Mouse (Mus musculus) forebrain, embryonic 16.5 days (tissue): ENCODE results near the gene Gnai1. TPM values are rescaled to one million over a fixed set of nuclear protein-coding genes. Genes with fewer than 3 reads are reported as not detected.

ENCODE experiments used
- ATAC-seq: fragments of 200-750 bp; cut with Nextera tagmentation; 2 replicates; pipeline ENCODE4 v1.8.0; 2017; ENCODE audit warnings: mild to moderate bottlenecking, moderate library complexity
- H3K27ac ChIP-seq: fragments of 300-500 bp; sonication (generic); 2 replicates; pipeline ENCODE4 v1.5.1; 2014; ENCODE audit warnings: low read length, control low read depth
- H3K27me3 ChIP-seq: fragments of 300-500 bp; sonication (generic); replicated peaks from 2 replicates; pipeline ENCODE4 v1.6.1; 2014; ENCODE audit warnings: low read length; ENCODE audit not compliant: control insufficient read depth, insufficient read depth
- H3K36me3 ChIP-seq: fragments of 300-500 bp; sonication (generic); 2 replicates; pipeline ENCODE4 v1.6.1; 2014; ENCODE audit not compliant: control insufficient read depth, insufficient read depth
- H3K4me1 ChIP-seq: fragments of 300-500 bp; sonication (generic); replicated peaks from 2 replicates; pipeline ENCODE4 v1.6.1; 2014; ENCODE audit warnings: low read length; ENCODE audit not compliant: control insufficient read depth, insufficient read depth
- H3K4me2 ChIP-seq: fragments of 300-500 bp; sonication (generic); 2 replicates; pipeline ENCODE4 v1.6.1; 2014; ENCODE audit warnings: mild to moderate bottlenecking, low read length, control low read depth
- H3K4me3 ChIP-seq: fragments of 300-500 bp; sonication (generic); replicated peaks from 2 replicates; pipeline ENCODE4 v1.5.1; 2014; ENCODE audit warnings: mild to moderate bottlenecking, low read length, control low read depth
- H3K9ac ChIP-seq: fragments of 300-500 bp; sonication (generic); replicated peaks from 2 replicates; pipeline ENCODE4 v1.6.1; 2014; ENCODE audit warnings: low read depth, low read length, control low read depth
- H3K9me3 ChIP-seq: fragments of 300-500 bp; sonication (generic); 2 replicates; pipeline ENCODE4 v1.6.1; 2016; ENCODE audit warnings: low read length; ENCODE audit not compliant: control insufficient read depth
- WGBS: fragments of 180-500 bp; shearing (Covaris S2); extraction: QIAGEN DNeasy Blood & Tissue Kit; methylation state at CpG from one replicate; pipeline ENCODE4 v1.1.7; 2014; 5-methylcytosine and 5-hydroxymethylcytosine counted together
- polyA plus RNA-seq: library from polyadenylated mRNA; unstranded; fragments of >200 nt; fragmentation: Nextera tagmentation; extraction: Ambion mirVana; gene quantifications from 2 replicates; pipeline ENCODE4 v1.2.1, GENCODE M21; 2015

The Gnai1 gene
- polyA plus RNA-seq: 73.3 and 75.3 TPM in 2 replicates

DNA sequence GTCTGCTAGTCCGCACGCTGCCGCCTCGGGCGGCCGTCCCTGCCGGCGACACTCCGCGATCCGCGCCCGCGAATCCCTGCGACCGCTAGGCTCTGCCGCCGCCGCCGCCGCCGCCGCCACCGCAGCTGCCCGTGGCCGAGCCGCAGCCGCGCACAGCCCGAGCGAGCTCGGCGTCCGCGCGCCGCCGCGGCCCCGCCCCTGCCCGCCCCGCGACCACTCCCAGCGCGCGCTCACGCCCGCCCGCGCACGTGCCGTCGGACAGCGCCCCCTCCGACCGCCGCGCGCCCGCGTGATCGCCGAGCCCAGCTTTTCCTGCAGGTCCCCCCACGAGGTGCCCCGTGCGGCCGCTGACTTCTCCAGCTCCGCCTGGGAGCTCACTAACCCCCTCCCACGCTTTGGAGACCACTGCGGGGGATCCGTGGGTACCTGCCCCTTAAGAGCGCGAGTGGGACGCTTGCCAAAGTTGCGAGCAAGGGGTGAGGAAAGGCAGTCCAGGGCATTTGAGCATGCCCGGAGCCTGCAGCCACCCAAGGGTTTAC lies at the start of gene Gnai1:
Gene Gnai1, minus strand, starts transcription at position 75 of the 539 bp plus-strand sequence.
- WGBS: under 1% methylated on average over 30 of the region's 76 CpGs
- Histone ChIP-seq H3K9ac (peak within 1 kb of the TSS; percentile 94), H3K9me3 (0 out of 2 replicates have a peak, but pooled peaks cover 3% of the 10 kb centered on the region), H3K4me3 (peak within 1 kb of the TSS; percentile 78), H3K4me1 (peaks cover 19% of the 10 kb centered on the region), H3K27ac (peak within 1 kb of the TSS; percentile 75), H3K4me2 (peak within 1 kb of the TSS; percentile 84), H3K27me3 (no peaks in the 10 kb centered on the region), H3K36me3 (no peaks in the 10 kb centered on the region)
- peak; percentile 97 for ATAC-seq

DNA sequence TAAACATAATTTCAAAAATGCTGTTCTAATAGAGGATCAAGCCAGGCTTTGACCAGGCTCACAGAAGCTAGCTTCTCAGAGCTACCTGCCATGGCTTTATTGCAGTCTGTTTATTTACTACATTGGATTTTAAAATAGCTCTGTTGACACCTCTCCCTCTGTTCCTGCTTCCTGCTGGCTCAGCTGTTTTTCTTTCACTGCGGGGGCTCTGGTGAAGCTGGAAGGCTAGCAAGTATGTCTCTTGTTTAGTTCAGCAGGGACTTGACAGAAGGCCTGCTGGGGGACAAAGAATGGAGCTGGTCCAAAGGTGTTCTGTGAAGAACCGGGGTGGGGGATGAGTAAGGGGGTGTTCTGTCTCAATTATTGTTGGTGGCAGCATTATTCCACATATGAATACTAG lies 7.7 kb upstream of the Gnai1 start:
- H3K27me3 ChIP-seq: no peaks in the 10 kb centered on the region
- no peaks in the 10 kb centered on the region for H3K36me3 ChIP-seq
- H3K4me1 ChIP-seq: no peaks in the 10 kb centered on the region
- H3K27ac ChIP-seq: no peak overlapping the region
- H3K9me3 ChIP-seq: 0 out of 2 replicates have a peak, but pooled peaks cover 3% of the 10 kb centered on the region
- WGBS: 6% methylated on average over 2 of the region's 2 CpGs
- ATAC-seq: peak; percentile 36; the same call in 1 of the 2 replicates
- H3K4me3 ChIP-seq: no peak overlapping the region
- H3K9ac ChIP-seq: no peak overlapping the region
- H3K4me2 ChIP-seq: no peak overlapping the region

GRCm38 (mm10) chr5:18365460-18365859 lies 5.3 kb upstream of the Gnai1 start:
- no peaks in the 10 kb centered on the region; the same call in 1 of the 2 replicates for H3K4me1 ChIP-seq
- no peak overlapping the region for H3K4me3 ChIP-seq
- H3K27ac ChIP-seq: no peak overlapping the region
- ATAC-seq: no peak
- no peaks in the 10 kb centered on the region for H3K27me3 ChIP-seq
- no peak overlapping the region for H3K4me2 ChIP-seq
- no peaks in the 10 kb centered on the region for H3K36me3 ChIP-seq
- WGBS: 89% methylated on average over 3 of the region's 3 CpGs
- no peak overlapping the region for H3K9ac ChIP-seq
- 0 out of 2 replicates have a peak, but pooled peaks cover 3% of the 10 kb centered on the region for H3K9me3 ChIP-seq

DNA sequence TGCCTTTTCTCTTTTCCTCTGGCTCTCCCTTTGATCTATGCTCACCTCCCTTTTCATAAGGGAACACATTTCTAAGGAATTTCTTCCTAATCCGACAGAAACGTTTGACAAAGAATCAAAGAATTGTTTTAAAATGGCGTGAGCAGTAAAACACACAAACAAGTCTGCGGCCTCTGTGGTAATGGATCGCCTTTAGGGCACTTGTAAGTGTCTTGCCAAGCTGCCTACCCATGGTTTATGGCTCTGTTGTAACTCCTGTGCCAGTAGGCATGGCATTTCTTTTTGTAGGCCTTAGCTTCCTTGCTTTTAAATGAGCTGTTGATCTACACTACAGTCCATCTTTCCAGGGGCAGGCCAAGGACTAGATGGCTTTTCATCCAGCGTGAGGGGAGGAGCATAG lies 801 bp upstream of the Gnai1 start:
- Histone ChIP-seq H3K27ac (peak overlapping the region; percentile 24; the same call in 1 of the 2 replicates), H3K4me3 (peak overlapping the region; percentile 78), H3K9ac (peak overlapping the region; percentile 94), H3K4me1 (peaks cover 19% of the 10 kb centered on the region), H3K36me3 (no peaks in the 10 kb centered on the region), H3K9me3 (0 out of 2 replicates have a peak, but pooled peaks cover 3% of the 10 kb centered on the region), H3K4me2 (peak overlapping the region; percentile 84), H3K27me3 (no peaks in the 10 kb centered on the region)
- ATAC-seq: no peak
- WGBS: 24% methylated on average over 6 of the region's 6 CpGs

DNA sequence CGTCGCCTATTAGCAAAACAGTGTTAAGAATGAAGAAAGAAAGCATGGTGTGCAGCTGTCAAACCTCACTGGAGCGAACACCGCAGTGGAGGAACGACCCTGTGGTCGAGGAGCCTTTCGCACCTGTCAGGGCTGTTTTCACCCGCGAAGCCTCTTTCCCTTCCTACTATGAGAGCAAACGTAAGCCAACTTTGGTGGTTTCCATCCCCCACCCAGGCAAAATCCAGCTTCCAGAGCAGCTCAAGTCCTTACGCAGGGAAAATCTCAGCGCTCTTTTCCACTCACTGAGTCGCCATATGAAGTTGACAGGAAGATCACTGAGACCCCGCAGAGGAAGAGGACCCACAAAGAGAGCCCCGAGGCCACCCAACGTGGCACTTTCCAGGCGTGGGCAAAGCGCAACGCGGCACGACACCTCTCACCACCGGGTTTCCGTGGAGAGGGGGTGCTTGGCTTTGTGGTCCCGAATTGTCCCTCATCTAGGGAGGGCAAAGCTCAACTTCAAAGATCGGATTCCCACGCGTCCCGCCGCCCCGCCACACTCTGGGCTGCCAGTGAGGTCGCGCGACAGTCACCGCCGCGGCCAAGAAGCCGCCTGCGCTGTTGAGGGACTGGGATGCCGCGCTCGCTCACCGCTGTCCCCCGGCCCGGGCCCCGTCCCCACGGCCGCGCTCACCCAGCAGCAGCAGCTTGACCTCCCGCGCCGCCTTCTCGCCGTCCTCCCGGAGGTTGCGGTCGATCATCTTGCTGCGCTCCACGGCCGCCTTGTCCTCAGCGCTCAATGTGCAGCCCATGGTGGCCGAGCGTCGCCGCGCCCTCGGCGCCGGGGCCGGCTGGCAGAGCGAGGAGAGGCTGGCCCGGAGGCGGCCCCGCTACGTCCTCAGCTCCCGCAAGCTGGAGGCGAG lies 527 bp downstream of the Gnai1 start:
- 0 out of 2 replicates have a peak, but pooled peaks cover 3% of the 10 kb centered on the region for H3K9me3 ChIP-seq
- H3K9ac ChIP-seq: peak overlapping the region; percentile 94
- WGBS: under 1% methylated on average over 67 of the region's 76 CpGs
- H3K27me3 ChIP-seq: no peaks in the 10 kb centered on the region
- peak; percentile 83 for ATAC-seq
- H3K4me3 ChIP-seq: peak overlapping the region; percentile 78
- peak overlapping the region; percentile 75 for H3K27ac ChIP-seq
- H3K36me3 ChIP-seq: no peaks in the 10 kb centered on the region
- H3K4me2 ChIP-seq: peak overlapping the region; percentile 84
- H3K4me1 ChIP-seq: peaks cover 19% of the 10 kb centered on the region

DNA sequence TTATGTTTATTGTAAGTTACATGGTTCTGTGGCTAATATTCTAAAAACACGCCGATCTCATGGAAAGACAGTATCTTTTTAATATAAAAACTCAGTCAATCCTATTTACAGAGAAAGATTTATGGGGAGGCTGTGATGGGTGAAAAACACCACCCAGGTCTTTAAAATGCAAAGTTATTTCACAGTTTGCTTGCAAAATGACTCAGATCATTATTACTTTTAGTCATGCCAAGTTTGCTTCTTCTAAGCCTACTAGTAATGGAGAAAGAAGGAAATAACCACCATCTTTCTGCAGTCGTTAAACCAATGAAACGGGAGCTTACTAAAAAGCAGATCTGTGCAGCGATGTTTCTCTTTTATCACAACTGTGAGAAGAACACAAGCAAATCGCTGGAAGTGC lies 1.4 kb downstream of the Gnai1 start:
- Histone ChIP-seq H3K36me3 (no peaks in the 10 kb centered on the region), H3K27me3 (no peaks in the 10 kb centered on the region), H3K4me3 (peak overlapping the region; percentile 78), H3K4me1 (peaks cover 19% of the 10 kb centered on the region), H3K9me3 (0 out of 2 replicates have a peak, but pooled peaks cover 3% of the 10 kb centered on the region), H3K9ac (no peak overlapping the region), H3K27ac (no peak overlapping the region), H3K4me2 (peak overlapping the region; percentile 84)
- WGBS: 27% methylated on average over 6 of the region's 6 CpGs
- no peak for ATAC-seq

GRCm38 (mm10) chr5:18358191-18358590 lies 2.0 kb downstream of the Gnai1 start:
- no peak overlapping the region for H3K27ac ChIP-seq
- H3K4me3 ChIP-seq: peak overlapping the region; percentile 78
- no peaks in the 10 kb centered on the region for H3K27me3 ChIP-seq
- no peak for ATAC-seq
- no peaks in the 10 kb centered on the region for H3K36me3 ChIP-seq
- WGBS: 19% methylated on average over 3 of the region's 3 CpGs
- peak overlapping the region; percentile 84 for H3K4me2 ChIP-seq
- no peak overlapping the region for H3K9ac ChIP-seq
- H3K9me3 ChIP-seq: 0 out of 2 replicates have a peak, but pooled peaks cover under 1% of the 10 kb centered on the region
- H3K4me1 ChIP-seq: peaks cover 19% of the 10 kb centered on the region

GRCm38 (mm10) chr5:18347297-18347696 lies 12.9 kb downstream of the Gnai1 start:
- no peak overlapping the region for H3K4me2 ChIP-seq
- WGBS: 90% methylated on average over 3 of the region's 3 CpGs
- H3K27me3 ChIP-seq: no peaks in the 10 kb centered on the region
- no peak overlapping the region for H3K9ac ChIP-seq
- 0 out of 2 replicates have a peak, but pooled peaks cover 4% of the 10 kb centered on the region for H3K9me3 ChIP-seq
- no peak for ATAC-seq
- H3K36me3 ChIP-seq: no peaks in the 10 kb centered on the region
- no peaks in the 10 kb centered on the region for H3K4me1 ChIP-seq
- H3K27ac ChIP-seq: no peak overlapping the region
- H3K4me3 ChIP-seq: no peak overlapping the region

- H3K4me1 ChIP-seq: no peaks in the 10 kb centered on the region
- no peaks in the 10 kb centered on the region for H3K27me3 ChIP-seq
Observed at GRCm38 (mm10) chr5:18343455-18344142, 16.6 kb downstream of the Gnai1 start.

More at GRCm38 (mm10) chr5:18343455-18344142, 16.6 kb downstream of the Gnai1 start:
- Histone ChIP-seq H3K9ac (no peak overlapping the region), H3K4me3 (no peak overlapping the region), H3K4me2 (no peak overlapping the region), H3K9me3 (0 out of 2 replicates have a peak, but pooled peaks cover 4% of the 10 kb centered on the region), H3K36me3 (no peaks in the 10 kb centered on the region), H3K27ac (no peak overlapping the region)
- no peak for ATAC-seq
- WGBS: 91% methylated on average over 4 of the region's 4 CpGs
